Mouse (Mus musculus) liver, adult 2 months (tissue): ENCODE measurements at regions not wholly inside any gene's neighbourhood (a gene's known extent, or its start where the extent isn't known, plus 50 kb on each side); places are given as distances from the start of the nearest gene placed in this dataset.
A peak's percentile ranks its signal among the peaks of the same experiment; 100 is the strongest.

Source experiments
- DNase-seq: peaks from one replicate; pipeline ENCODE4 v3.0.0-alpha.2; 2011; ENCODE audit warnings: low read depth, low spot score; ENCODE audit errors: extremely low read depth
- H3K27ac ChIP-seq: fragments of 200-500 bp; replicated peaks from 2 replicates; pipeline ENCODE4 v1.5.1; 2012; ENCODE audit warnings: low read depth, mild to moderate bottlenecking, control low read depth, inconsistent platforms, low read length; ENCODE audit not compliant: insufficient read depth
- H3K27me3 ChIP-seq: fragments of 200-500 bp; 2 replicates; pipeline ENCODE4 v1.6.1; 2012; ENCODE audit warnings: mild to moderate bottlenecking, moderate library complexity, low read length, inconsistent platforms; ENCODE audit not compliant: control insufficient read depth, insufficient read depth
- H3K36me3 ChIP-seq: fragments of 200-500 bp; 2 replicates; pipeline ENCODE4 v1.6.1; 2012; ENCODE audit warnings: low read length, inconsistent platforms; ENCODE audit not compliant: control insufficient read depth, insufficient read depth
- H3K4me1 ChIP-seq: fragments of 200-500 bp; 2 replicates; pipeline ENCODE4 v1.6.1; 2011; ENCODE audit warnings: low read length; ENCODE audit not compliant: control insufficient read depth, insufficient read depth
- H3K4me3 ChIP-seq: fragments of 200-500 bp; 2 replicates; pipeline ENCODE4 v1.5.1; 2011; ENCODE audit warnings: low read depth, mild to moderate bottlenecking, control low read depth, low read length, moderate library complexity; ENCODE audit not compliant: insufficient read depth
- H3K79me2 ChIP-seq: fragments of 200-500 bp; 2 replicates; pipeline ENCODE4 v1.6.1; 2012; ENCODE audit warnings: inconsistent platforms, mild to moderate bottlenecking, low read length, moderate library complexity; ENCODE audit not compliant: control insufficient read depth, insufficient read depth
- H3K9ac ChIP-seq: fragments of 200-500 bp; 2 replicates; pipeline ENCODE4 v1.6.1; 2012; ENCODE audit warnings: low read depth, mild to moderate bottlenecking, control low read depth, inconsistent platforms, low read length
- CTCF ChIP-seq: fragments of 200-500 bp; IDR thresholded peaks from 2 replicates; pipeline ENCODE4 v1.5.1; 2011; ENCODE audit warnings: low read depth, low read length, control low read depth
- POLR2A ChIP-seq: fragments of 200-500 bp; IDR thresholded peaks from 2 replicates; pipeline ENCODE4 v1.6.1; 2011; ENCODE audit warnings: low read length, control low read depth; ENCODE audit not compliant: insufficient read depth; ENCODE audit errors: extremely low read depth
- WGBS: fragments of 180-500 bp; shearing (Covaris S2); methylation state at CpG from one replicate; pipeline ENCODE4 v1.1.7; 2018; 5-methylcytosine and 5-hydroxymethylcytosine counted together

DNA sequence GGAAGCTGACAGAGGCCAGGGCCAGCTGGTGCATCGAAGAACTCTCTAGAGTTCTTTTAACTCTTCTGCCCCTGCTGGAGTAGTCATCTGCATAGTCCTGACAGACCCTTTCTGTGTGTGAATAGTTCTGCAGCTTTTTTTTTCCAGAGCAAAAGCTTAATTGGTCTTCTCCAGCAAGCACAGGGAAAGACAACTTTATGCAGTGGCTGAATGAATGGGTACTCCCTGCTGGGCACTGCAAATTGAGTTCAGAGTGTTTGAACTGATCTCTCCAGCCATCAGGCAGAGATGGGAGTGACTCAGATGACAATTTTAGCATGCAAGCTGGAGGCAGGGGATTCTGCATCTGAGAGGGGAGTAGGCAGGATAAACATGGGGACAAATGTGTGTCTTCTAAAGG is 242.0 kb downstream of the Rpl10-ps3 start:
- WGBS, result 84% methylated on average over 1 of the region's 1 CpGs
- H3K27me3 ChIP-seq, result no peaks in the 10 kb centered on the region

DNA sequence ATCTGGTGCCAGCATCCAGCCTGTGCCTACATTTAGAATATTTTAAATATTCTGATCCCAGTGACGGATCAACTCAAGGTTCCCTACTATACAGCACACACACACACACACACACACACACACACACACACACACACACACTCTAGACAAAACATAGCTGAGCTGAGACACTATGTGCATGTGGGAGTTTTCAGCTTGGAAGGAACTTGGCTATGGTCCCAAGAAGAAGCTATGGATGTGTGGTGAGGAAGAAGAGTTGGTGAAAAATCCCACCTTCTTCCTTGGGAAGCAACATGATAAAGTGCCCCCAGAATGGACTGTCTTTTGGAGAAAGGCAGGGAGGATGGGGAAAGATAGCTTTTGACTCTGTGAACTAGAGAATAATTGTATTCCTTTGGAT is 243.7 kb downstream of the Rpl10-ps3 start:
- Histone ChIP-seq H3K79me2 (no peaks in the 10 kb centered on the region), H3K4me3 (no peak overlapping the region), H3K36me3 (no peaks in the 10 kb centered on the region), H3K9ac (no peak overlapping the region), H3K27ac (no peak overlapping the region), H3K27me3 (no peaks in the 10 kb centered on the region), H3K4me1 (no peaks in the 10 kb centered on the region)
- 64% methylated on average over 1 of the region's 1 CpGs for WGBS
- no peak for DNase-seq
- TF ChIP-seq CTCF, result no peak
- no peak for TF ChIP-seq POLR2A

More for the DNA sequence above, 242.0 kb downstream of the Rpl10-ps3 start:
- Histone ChIP-seq H3K4me3 (no peak overlapping the region), H3K27ac (no peak overlapping the region), H3K79me2 (no peaks in the 10 kb centered on the region), H3K4me1 (no peaks in the 10 kb centered on the region), H3K9ac (no peak overlapping the region), H3K36me3 (no peaks in the 10 kb centered on the region)
- no peak for DNase-seq
- TF ChIP-seq POLR2A, result no peak
- no peak for TF ChIP-seq CTCF

DNA sequence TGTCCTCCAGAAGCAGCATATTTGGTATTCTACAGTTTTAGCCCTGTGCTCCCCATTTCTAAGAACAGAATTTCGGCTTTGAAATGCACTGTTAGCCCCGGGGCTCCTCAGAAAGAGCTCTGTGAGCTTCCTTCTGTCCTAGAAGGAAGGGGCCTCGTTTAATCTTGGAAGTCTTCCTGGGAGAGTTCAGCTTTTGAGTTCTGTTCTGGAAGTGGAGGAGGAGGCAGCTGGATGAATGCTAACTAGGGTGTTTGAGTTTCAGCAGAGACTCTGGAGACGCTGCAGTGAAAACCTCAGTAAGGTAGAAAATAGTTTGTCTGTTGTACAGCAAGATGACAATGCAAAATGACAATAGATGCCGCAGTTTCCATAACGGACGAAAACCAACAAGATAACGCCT is 253.8 kb downstream of the Rpl10-ps3 start:
- no peak overlapping the region for H3K27ac ChIP-seq
- no peak overlapping the region for H3K4me3 ChIP-seq
- H3K36me3 ChIP-seq, result no peaks in the 10 kb centered on the region
- H3K27me3 ChIP-seq, result no peaks in the 10 kb centered on the region
- H3K4me1 ChIP-seq, result no peaks in the 10 kb centered on the region
- no peak overlapping the region for H3K9ac ChIP-seq
- no peaks in the 10 kb centered on the region for H3K79me2 ChIP-seq
- 78% methylated on average over 8 of the region's 8 CpGs for WGBS
- DNase-seq, result no peak
- TF ChIP-seq POLR2A (no peak), CTCF (no peak)

DNA sequence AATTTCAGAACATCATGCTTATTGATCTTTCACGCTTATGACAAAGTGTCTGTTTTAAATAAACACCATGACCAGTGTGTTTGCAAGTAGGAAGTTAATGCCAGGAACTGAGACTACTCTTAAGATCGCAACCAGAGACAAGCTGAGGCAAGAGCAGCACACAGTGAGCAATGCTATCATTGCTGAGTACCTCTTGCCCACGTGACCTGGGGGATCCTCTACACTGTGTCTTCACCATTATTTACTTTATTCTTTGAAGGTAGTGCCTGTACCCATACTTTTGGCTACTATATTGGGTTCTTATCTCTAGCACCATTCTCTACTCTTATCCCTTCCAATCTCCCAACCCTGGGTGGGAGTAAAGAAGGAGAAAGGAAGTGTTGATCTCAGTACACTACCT is 254.9 kb downstream of the Rpl10-ps3 start:
- no peaks in the 10 kb centered on the region for H3K36me3 ChIP-seq
- WGBS, result 61% methylated on average over 3 of the region's 3 CpGs
- H3K79me2 ChIP-seq, result no peaks in the 10 kb centered on the region
- H3K27me3 ChIP-seq, result no peaks in the 10 kb centered on the region
- no peak overlapping the region for H3K27ac ChIP-seq
- H3K9ac ChIP-seq, result no peak overlapping the region
- H3K4me1 ChIP-seq, result no peaks in the 10 kb centered on the region
- no peak for TF ChIP-seq CTCF
- no peak for TF ChIP-seq POLR2A
- H3K4me3 ChIP-seq, result no peak overlapping the region
- DNase-seq, result peak; percentile 45

DNA sequence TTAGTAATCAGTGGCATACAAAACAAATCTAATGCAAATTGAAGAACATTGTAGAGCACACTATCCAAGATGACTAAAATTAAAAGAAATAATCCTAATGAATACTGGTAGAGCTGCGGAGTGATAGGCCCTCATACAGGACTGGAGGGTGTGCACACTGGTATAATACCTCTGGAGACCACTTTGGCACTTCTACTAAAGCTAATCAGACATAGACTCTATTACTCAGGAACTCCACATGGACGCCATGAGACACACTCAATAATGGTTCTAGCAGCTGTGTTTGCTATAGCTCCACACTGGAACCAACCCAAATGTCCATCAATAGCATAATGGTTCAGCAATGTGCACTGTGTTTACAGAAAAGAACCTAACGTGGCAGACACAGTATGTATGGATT is 264.6 kb downstream of the Rpl10-ps3 start:
- DNase-seq, result no peak
- Histone ChIP-seq H3K27me3 (no peaks in the 10 kb centered on the region), H3K4me3 (no peak overlapping the region), H3K4me1 (no peaks in the 10 kb centered on the region), H3K36me3 (no peaks in the 10 kb centered on the region), H3K27ac (no peak overlapping the region), H3K9ac (no peak overlapping the region), H3K79me2 (no peaks in the 10 kb centered on the region)
- 69% methylated on average over 3 of the region's 3 CpGs for WGBS
- TF ChIP-seq POLR2A (no peak), CTCF (no peak)

DNA sequence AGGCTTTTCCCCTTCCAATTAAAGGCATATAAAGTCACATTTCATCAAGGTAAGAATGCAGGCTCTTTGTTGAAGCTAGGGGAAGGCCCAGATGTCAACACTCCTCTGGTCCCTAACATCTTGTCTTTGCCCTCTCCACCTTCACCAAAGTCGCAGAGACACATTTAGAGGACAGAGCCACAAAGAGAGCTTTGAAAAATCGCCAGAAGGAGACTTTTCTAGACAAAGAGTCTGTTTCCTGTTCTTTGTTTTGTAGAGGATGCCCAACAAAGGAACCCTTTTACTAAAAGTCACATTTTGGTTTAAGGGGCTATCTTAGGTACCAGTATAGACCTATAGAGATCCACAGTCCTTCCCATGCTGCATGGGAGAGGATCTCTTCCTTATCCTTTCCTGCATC is 269.9 kb upstream of the Ncam1 start:
- Histone ChIP-seq H3K4me1 (no peaks in the 10 kb centered on the region), H3K9ac (no peak overlapping the region), H3K36me3 (no peaks in the 10 kb centered on the region), H3K27me3 (no peaks in the 10 kb centered on the region; the same call in 1 of the 2 replicates), H3K27ac (no peak overlapping the region), H3K79me2 (no peaks in the 10 kb centered on the region), H3K4me3 (no peak overlapping the region)
- TF ChIP-seq CTCF (no peak), POLR2A (no peak)
- DNase-seq, result no peak
- 57% methylated on average over 2 of the region's 2 CpGs for WGBS
